Mouse (Mus musculus) cerebellum, adult 8-10 months (tissue): ENCODE data around the gene Iqsec1.

Experiments used
- DNase-seq: peaks from one replicate; pipeline ENCODE4 v3.0.0; 2022

The Iqsec1 gene

GRCm38 (mm10) chr6:90746331-90746864, 242.1 kb downstream of the Iqsec1 start:
- peak; percentile 59 for DNase-seq

DNA sequence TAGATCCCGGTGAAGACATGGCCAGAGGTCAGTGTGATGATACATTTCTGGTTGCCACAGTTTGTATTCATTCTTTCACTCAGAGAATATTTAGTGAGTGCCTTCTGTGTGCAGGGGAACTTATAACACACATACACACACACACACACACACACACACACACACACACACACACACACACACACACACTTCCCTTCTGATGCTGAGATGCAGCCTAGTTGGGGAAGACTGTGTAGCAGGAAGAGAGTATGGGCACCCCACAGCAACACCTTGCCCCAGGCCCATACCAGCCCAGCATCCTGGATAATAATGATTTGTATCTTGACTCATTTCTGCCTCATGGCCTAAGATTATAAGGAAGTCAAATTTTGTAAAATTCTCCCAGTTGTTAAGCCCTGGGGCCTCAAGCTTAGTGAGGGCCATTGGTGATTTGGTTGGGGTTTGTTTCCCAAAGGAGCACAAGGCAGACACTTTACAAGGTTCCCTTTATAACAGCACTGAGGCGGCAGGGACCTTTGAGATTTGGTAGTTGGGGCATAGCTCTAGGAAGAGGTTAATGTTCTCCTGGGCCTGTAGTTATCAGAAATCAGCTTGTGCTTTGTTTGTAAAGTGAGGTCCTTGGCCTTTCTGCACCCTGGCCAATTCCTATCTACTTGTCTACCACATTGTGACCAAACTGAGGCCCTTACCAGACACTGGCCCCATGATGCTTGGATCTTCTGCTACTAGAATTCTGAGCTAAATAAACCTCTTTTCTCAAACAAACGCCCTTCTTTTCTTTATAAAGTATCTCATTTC, 242.9 kb downstream of the Iqsec1 start:
- no peak for DNase-seq

DNA sequence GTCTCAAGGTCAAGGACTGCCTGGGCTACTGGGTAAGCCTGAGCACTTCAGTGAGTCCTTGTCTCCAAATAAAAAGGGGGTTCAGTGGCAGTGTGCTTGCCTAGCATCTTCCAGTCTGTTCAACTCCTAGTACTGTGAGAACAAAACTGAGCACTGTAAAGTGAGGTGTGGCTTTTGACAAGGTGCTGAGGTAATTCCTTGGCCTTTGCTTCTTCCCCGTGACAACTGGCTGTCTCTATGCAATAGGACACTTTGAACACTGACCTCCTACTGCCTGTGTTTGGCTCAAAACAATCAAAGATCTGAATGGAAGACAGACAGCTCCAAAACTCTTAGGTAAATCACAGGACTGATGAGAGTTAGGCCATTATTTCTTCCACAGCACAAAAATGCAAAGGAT, 246.0 kb downstream of the Iqsec1 start:
- no peak for DNase-seq

DNA sequence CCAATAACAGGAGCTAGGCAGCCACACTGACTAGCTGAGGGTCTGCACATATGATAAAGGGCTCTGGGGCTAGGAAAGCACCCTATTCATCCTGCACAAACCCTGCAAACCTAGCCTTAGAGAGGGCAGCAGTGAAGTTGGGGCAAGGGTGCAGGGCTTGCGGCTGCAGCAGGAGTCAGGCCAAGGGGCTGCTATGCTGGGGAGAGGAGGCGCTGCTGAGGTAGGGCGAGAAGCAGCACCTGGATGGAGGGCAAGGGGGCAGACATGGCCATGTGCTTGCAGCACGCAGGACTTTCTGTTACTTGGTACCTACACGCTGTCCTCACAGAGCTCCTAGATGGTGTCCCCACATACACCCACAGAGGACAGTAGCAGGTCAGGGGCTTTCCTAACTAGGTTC, 246.8 kb downstream of the Iqsec1 start:
- DNase-seq: no peak

GRCm38 (mm10) chr6:90741056-90741420, 247.4 kb downstream of the Iqsec1 start:
- DNase-seq: no peak

DNA sequence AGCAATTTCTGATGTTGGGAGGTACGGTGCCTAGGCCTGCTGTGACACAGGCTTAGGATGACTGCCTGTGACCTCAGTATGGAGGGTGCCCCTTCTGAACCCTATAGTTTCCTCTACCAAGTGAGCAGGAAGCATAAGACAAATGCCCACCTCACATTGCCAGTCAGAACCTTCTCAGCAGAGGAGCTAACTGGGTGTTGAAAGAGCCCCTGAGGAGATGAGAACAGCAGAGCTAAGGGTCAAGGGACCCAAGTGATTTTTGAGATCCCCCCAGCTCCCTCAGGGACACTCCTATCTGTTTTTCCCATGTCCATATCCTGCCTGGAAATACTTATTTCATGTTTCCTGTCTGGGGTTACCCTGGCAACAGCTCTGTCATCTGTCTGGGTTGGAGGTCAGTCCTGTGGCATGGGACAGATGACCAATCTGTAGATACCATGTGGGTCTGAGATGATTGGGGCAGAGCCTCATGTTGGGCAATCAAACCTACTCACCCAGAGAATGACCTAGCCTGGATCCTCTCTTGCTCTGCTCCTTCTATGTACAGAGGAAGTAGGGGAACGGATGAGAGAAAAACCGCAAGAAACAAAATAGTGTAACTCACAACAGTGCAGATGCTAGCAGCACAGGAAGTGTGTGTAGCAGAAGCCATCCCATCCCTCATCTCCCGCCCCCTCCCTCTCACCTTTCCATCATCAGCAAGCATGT, 248.0 kb downstream of the Iqsec1 start:
- no peak for DNase-seq

GRCm38 (mm10) chr6:90737376-90737775, 251.1 kb downstream of the Iqsec1 start:
- DNase-seq: peak; percentile 94

GRCm38 (mm10) chr6:90736691-90737245, 251.7 kb downstream of the Iqsec1 start:
- peak; percentile 73 for DNase-seq

DNA sequence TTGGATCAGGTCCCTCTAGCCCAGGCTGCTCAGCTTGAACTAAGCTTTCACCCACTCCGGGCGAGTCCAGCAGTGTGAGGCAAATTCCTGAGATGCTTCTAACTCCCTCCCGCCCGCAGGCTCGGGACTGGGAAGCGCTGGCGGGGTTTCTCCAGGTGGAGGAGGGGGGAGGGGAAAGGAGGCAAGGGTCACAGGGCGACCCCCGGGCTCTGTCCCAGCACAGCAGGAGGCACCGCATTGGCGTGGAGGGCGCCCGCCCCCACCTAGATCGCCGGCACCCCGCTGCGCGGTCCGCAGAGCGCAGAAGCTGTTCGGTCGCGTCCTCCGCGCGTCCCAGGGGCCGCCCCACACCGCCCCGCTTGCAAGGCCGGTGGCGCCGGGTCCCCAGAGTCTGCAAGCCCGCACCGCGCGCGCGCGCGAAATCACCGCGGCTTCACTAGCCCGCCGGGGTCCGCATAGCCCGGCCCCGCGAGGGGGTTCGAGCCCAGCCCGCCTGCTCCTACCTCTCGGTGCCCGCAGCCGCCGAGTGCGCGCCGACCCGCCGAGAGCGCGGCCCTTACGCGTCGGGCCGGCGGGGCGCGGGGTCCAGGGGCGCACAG, 252.3 kb downstream of the Iqsec1 start:
- DNase-seq: peak; percentile 68

GRCm38 (mm10) chr6:90735396-90736036, 253.0 kb downstream of the Iqsec1 start:
- no peak for DNase-seq

GRCm38 (mm10) chr6:90734806-90735205, 253.7 kb downstream of the Iqsec1 start:
- no peak for DNase-seq

DNA sequence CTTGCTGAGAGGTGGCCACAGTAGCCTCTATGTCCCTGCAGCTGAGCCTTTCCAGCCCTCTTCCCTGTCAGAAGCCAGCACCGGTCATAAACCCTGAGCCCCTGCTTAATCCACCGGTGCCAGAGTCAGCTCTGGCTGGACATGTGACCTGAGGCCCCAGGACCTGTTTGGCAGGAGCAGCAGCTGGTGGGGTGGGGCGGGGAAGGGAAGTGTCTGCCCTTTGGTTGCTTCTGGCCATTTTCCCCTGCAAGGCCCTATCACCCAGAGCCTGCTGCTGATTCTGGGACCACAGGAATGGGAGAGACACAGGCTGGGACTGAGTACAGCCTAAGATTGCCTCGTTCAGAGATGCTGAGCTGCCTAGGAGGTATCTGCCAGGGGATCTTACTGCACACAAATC, 257.2 kb downstream of the Iqsec1 start:
- DNase-seq: no peak

DNA sequence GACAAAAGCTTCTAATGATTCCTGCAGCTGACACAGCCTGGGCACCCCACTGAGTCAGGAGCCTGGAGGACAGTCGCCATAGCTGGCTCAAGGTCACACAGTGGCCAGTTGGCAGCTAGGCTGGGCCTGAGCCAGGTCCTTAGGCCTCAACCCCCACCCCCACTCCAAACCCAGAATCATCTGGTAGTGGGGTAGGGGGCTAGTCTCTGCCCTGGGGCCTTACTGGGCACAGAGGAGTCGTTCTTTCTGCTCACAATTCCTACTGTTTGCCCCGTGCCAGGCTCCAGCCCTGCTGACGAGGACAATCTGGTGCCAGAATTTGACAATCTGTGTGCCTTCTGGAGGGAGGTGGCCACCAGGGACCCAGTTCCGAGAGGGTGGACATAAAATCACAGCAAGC, 258.7 kb downstream of the Iqsec1 start:
- peak; percentile 59 for DNase-seq

DNA sequence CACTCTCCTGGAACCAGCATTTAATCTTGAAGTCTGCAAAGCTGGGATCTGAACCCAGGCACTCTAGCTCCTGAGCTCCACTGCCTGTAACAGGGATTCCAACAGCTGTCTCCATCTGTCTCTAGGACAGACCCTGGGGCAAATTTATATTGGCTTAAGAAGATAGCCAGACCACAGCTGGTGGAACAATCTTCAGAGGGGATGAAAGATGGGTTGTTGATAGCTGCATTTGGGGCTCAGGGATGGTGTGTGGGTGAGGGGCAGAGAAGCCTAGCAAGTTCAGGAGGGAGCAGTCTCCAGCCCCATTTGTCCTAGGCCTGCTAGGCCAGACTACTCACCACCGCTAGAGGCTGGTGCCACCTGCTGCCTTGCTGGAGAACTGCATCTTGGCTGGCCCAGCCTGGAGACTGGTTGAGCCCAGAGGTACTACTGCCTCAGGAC, 260.0 kb downstream of the Iqsec1 start:
- DNase-seq: peak; percentile 89

GRCm38 (mm10) chr6:90727826-90728225, 260.7 kb downstream of the Iqsec1 start:
- no peak for DNase-seq

GRCm38 (mm10) chr6:90726711-90727122, 261.8 kb downstream of the Iqsec1 start:
- no peak for DNase-seq

DNA sequence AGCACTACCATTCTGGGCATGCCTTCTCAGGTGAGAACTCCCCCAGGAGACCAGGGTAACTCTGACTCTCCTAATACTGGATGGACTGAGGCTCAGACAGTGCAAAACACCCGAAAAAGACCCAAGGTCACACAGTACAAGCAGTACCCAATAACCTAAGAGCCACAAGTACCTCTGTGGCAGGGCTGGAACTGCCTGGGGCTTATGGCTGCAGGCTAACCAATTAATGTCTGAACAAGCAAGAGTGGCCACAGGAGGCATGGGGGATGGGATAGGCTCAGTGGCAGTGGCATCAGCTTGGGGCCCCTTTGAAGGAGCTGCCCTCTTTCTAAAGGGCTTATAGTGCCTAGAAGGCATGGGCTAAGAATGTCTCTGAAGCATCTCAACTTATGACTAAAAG, 263.0 kb downstream of the Iqsec1 start:
- DNase-seq: no peak

- DNase-seq: no peak
These were observed 265.5 kb downstream of the Iqsec1 start for GRCm38 (mm10) chr6:90722993-90723392.

DNA sequence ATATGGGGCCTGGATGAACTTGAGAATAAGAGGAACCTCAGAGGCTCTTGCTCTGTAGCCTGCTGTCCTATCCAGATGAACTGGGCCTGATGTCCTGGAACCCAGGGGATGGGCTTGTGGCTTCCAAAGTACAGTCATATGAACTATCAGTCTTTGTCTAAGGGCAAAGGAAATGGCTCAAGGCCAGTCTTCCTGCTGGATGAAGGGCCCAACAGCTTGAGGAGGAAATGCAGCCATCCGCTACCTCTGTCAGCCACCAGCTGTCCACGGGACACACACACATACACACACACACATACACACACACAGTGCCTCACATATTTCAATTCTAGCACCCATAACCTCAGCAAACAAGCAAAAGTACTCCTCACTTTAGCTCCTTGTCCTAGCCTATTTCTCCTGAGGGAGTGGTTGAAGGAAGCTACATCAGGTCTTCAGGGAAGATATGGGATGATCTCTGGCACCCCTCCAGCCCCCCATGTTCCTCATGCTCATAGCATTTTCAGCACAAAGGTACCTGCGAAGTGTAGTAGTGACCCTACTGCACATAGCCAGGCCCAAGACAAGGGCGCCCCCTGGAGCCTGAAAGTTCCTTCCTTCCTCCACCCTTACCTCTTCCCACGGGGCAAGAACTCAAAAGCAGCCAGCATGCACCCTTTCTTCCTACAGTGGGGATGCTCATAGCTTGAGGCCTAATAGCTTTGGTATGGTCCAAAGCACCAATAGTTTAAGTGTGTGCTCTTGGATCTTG, 267.3 kb downstream of the Iqsec1 start:
- no peak for DNase-seq

DNA sequence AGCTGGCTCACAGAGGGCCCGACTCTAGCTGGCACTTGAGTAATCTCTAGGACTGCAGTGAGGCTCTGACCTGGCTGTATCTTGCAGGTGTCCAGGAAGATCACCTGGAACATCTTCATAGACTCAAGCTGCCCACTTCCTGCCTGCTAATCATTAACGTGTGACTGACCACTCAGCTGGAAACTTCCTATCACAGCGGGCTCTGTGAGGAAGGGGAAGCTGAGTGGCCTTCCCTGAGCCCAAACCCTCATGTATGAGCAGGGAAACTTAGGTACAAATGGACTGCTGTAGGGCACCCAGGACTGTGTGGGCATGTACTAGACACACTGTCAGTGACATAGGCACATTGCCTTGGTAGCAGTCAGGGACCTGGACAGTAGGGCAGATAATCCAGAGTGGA, 268.3 kb downstream of the Iqsec1 start:
- DNase-seq: no peak

DNA sequence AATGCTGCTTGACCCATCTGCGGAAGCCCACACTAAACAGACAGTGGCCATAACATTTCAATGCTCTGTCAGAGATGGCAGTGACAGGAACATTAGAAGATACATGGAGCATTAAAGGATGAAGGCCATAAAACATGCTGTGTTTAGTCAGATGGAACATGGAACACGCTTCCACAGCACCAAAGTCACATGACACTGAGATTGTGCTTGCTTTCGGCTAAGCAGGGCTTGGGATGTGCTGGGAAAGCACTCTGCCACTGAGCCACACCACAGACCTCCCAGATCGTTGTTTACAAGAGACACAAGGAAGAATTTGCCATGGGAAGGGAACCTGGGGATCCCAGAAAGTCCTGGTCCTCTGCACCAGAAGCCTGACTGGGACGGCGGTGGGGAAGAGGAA, 269.1 kb downstream of the Iqsec1 start:
- no peak for DNase-seq

GRCm38 (mm10) chr6:90718477-90718876, 270.0 kb downstream of the Iqsec1 start:
- no peak for DNase-seq
